Mouse (Mus musculus): ENCODE measurements around the gene B4galt3. TPM values are rescaled to one million over a fixed set of nuclear protein-coding genes. Genes with fewer than 3 reads are reported as not detected.

The B4galt3 gene
- polyA plus RNA-seq, 1 experiment, result 74.6 TPM

Other genes starting within 250 kb of the B4galt3 start
- gene Fcgr3, start 205.4 kb upstream of the B4galt3 start, polyA plus RNA-seq (2012; rRNA removed), result 30.3 and 31.5 TPM in 2 replicates
- gene Cfap126, start 156.4 kb upstream of the B4galt3 start, polyA plus RNA-seq (2012; rRNA removed), result 11.3 and 12.6 TPM in 2 replicates
- 286 and 310 TPM in 2 replicates for gene Sdhc, start 119.7 kb upstream of the B4galt3 start, polyA plus RNA-seq (2012; rRNA removed)
- 24.1 and 28.5 TPM in 2 replicates for gene Mpz, start 119.6 kb upstream of the B4galt3 start, polyA plus RNA-seq (2012; rRNA removed)
- 317 and 416 TPM in 2 replicates for gene Pcp4l1, start 74.1 kb upstream of the B4galt3 start, polyA plus RNA-seq (2012; rRNA removed)
- 0.04 TPM in 1 of 2 replicates, not detected in the other for gene Nr1i3, start 56.4 kb upstream of the B4galt3 start, polyA plus RNA-seq (2012; rRNA removed)
- gene Tomm40l, start 47.8 kb upstream of the B4galt3 start, polyA plus RNA-seq (2012; rRNA removed), result 35.0 and 39.6 TPM in 2 replicates
- 1.0 and 1.8 TPM in 2 replicates for gene Apoa2, start 45.3 kb upstream of the B4galt3 start, polyA plus RNA-seq (2012; rRNA removed)
- 64.8 and 72.7 TPM in 2 replicates for gene Fcer1g, start 36.0 kb upstream of the B4galt3 start, polyA plus RNA-seq (2012; rRNA removed)
- gene Adamts4, start 19.9 kb upstream of the B4galt3 start, polyA plus RNA-seq (2012; rRNA removed), result 0.43 and 0.46 TPM in 2 replicates
- 110 and 141 TPM in 2 replicates for gene Ndufs2, start 18.9 kb upstream of the B4galt3 start, polyA plus RNA-seq (2012; rRNA removed)
- 91.3 and 136 TPM in 2 replicates for gene Ppox, start 10.9 kb downstream of the B4galt3 start, polyA plus RNA-seq (2012; rRNA removed)
- gene Usp21, start 17.7 kb downstream of the B4galt3 start, polyA plus RNA-seq (2012; rRNA removed), result 44.7 and 48.4 TPM in 2 replicates
- gene Ufc1, start 24.7 kb downstream of the B4galt3 start, polyA plus RNA-seq (2012; rRNA removed), result 78.1 and 81.2 TPM in 2 replicates
- gene Dedd, start 58.8 kb downstream of the B4galt3 start, polyA plus RNA-seq (2012; rRNA removed), result 50.0 and 53.0 TPM in 2 replicates
- 63.1 and 70.2 TPM in 2 replicates for gene Nit1, start 75.3 kb downstream of the B4galt3 start, polyA plus RNA-seq (2012; rRNA removed)
- gene Pfdn2, start 75.3 kb downstream of the B4galt3 start, polyA plus RNA-seq (2012; rRNA removed), result 47.8 and 66.6 TPM in 2 replicates
- 2.3 and 2.8 TPM in 2 replicates for gene Klhdc9, start 90.5 kb downstream of the B4galt3 start, polyA plus RNA-seq (2012; rRNA removed)
- gene Nectin4, start 99.8 kb downstream of the B4galt3 start, polyA plus RNA-seq (2012; rRNA removed), result 35.1 and 39.2 TPM in 2 replicates
- 4.2 and 5.0 TPM in 2 replicates for gene Arhgap30, start 118.6 kb downstream of the B4galt3 start, polyA plus RNA-seq (2012; rRNA removed)
- 68.7 and 73.4 TPM in 2 replicates for gene Usf1, start 141.0 kb downstream of the B4galt3 start, polyA plus RNA-seq (2012; rRNA removed)
- gene Tstd1, start 148.5 kb downstream of the B4galt3 start, polyA plus RNA-seq (2012; rRNA removed), result 5.4 and 8.4 TPM in 2 replicates
- gene F11r, start 167.2 kb downstream of the B4galt3 start, polyA plus RNA-seq (2012; rRNA removed), result 76.3 and 79.2 TPM in 2 replicates
- gene Alyref2, start 233.2 kb downstream of the B4galt3 start, polyA plus RNA-seq (2012; rRNA removed), result 7.9 and 8.8 TPM in 2 replicates

All from urinary bladder, adult 2 months (tissue).